Mouse (Mus musculus) thymus, postnatal 14 days (tissue): ENCODE measurements around the gene Gm10644.
A peak's percentile ranks its signal among the peaks of the same experiment; 100 is the strongest.

Experiments
- DNase-seq: peaks from one replicate; pipeline ENCODE4 v3.0.0; 2021

The Gm10644 gene

DNA sequence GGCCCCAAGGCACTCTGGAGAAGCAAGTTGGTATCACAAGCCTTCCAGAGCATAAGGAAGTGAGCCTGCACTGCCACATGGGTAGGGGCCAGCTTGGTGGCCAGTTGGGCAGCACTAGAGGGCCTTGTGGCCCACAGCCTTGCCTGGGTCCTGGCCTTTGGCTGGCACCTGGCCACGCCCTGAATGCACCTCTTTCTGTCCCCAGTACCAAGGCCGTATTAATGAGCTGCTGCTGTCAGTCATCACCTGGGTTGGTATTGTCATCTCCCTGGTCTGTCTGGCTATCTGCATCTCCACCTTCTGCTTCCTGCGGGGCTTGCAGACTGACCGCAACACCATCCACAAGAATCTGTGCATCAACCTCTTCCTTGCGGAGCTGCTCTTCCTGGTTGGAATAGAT lies 20.8 kb downstream of the Gm10644 start:
- no peak for DNase-seq

DNA sequence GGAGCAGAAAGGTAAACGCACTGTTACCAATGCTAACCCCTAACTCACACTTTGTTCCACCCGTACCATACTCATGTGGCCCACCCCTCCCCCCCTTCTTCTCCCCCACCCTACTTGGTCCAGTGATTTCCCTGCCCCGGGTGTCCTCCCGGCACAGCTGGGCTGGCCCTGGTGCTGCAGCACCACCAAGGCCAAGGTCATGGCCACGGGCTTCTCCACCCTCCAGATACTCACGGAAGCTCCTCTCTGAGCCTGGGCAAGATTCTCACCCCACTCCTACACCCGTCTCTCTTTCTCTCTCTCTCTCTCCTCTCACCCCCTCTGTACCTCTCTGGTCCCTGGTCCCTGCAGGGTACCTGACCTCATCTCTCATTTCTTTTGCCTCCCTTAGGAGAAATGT lies 28.7 kb downstream of the Gm10644 start:
- DNase-seq, result no peak

DNA sequence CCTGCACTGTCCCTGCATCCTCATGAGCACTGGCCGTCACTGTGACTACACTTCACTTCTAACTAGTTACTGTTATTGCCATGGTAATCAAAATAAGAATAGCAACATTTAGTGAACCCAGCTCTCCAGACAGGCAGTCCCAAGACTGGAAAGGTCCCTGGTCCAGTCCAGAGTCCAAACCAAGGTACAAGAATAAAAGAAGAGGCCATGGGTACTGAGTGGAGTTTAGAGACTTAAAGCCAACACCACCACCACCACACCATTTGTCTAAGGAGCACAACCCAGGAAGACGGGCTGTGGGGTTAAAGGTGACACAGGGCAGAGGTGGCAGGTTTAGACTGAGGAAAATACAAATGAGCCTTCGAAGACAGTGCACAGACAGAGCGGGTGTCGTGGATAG lies 30.4 kb downstream of the Gm10644 start:
- no peak for DNase-seq

DNA sequence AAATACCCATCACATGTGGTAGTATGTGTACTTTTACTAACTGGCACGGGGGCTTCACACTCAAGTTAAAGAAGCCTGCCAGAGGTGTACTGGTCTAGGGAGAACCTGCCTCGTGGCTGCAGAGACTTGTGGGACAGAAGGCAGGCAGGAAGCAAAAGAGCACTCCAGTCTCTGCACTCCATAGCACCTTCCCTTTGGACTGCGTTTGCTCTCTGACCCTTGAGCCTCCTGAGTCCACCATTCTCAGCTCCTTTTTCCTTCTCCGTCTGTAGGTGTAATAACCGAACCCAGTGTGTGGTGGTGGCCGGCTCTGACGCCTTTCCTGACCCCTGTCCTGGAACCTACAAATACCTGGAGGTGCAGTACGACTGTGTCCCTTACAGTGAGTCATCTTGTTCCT lies 32.3 kb downstream of the Gm10644 start:
- DNase-seq, result no peak

DNA sequence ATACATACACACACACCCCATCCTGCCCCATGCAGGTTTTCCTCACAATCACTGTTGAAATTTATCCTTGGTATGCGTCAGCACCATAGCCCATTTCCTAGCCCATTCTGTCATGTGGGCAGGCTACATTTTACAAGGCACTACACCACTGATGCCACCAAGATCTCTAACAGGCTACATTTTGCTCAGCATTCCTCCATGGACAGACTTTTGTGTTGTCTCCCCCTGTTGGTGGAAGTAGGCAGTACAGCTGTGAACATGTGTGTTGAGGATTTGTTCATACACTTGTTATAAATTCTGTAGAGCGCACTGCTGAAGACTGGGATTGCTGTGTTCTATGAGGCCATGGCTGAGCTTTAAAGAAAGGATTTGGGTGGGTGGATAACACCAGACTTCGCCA lies 33.4 kb downstream of the Gm10644 start:
- DNase-seq, result peak; percentile 80

DNA sequence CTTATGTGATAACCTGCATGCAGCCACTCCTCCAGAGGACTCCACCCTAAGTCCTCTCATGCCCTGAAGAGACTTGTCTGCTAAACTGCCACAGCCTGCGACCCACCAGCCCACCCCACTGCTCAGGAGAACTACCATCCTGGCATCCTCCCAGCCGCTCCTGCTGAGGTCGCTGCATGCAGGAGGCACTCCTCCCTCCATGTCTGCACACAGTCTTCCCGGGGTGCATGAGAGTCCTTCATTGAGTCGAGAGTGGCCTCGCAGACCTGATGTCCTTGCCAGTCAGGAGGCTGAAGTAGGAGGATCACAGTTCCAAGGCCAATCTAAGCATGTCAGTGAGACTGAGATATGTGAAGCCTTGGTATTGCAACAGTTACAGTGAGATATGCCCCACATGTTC lies 37.4 kb downstream of the Gm10644 start:
- DNase-seq, result no peak

DNA sequence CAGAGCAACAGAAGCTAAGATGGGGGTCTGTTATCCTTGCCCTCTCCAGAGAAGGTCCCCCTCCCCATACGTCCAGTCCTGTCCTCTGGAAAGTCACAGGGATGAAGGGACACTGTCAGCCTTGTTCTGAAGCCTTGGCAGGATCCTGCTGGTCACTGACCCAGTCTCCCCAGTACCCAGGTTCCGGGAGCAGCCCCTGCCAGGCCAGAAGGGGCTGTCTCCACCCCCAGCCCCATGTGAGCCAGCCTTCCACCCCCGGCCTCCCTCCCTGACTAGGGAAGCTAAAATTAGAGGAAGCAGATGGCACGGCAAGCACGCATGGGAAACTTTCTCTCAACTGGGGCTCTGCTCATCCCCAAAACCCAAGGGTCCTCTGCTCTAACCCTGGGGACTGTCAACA lies 39.0 kb downstream of the Gm10644 start:
- DNase-seq, result no peak

DNA sequence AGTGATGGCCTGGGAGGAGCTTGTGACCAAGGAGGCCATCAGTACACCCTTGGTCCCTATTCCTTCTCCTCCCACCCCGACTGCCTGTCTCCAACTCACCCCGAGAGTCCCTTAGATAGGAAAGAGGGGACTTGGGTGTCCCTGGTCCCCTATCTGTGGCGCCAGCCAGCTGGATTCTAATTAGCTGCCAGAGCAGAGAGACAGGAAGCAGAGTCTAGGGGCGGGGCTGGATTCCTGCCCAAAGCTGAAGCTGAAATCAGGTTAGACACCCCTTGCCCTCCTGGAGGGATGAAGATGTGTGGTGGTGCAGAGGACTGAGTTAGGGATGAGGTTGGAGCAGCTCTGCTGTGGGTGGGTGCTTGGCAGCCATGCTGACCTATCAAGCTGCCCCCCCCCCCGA lies 40.1 kb downstream of the Gm10644 start:
- DNase-seq, result peak; percentile 19

DNA sequence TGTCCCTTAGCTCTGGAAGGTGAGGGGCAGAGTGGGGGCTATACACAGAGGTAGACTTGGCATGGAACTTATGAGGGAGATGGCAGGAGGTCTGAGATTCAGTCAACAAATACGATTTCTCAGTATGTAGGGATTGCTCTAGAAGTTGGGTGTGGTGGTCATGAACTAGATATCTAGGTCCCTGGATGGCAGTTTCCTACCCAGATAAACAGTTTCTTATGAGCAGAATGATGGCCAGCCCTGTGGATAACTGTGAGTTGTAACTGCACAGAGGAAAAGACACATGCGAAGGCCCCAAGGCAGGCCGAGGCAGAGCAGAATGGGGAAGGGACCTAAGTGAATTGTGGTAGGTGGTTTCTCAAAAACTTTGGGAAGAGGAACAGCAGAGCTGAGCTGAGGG lies 40.8 kb downstream of the Gm10644 start:
- DNase-seq, result no peak

DNA sequence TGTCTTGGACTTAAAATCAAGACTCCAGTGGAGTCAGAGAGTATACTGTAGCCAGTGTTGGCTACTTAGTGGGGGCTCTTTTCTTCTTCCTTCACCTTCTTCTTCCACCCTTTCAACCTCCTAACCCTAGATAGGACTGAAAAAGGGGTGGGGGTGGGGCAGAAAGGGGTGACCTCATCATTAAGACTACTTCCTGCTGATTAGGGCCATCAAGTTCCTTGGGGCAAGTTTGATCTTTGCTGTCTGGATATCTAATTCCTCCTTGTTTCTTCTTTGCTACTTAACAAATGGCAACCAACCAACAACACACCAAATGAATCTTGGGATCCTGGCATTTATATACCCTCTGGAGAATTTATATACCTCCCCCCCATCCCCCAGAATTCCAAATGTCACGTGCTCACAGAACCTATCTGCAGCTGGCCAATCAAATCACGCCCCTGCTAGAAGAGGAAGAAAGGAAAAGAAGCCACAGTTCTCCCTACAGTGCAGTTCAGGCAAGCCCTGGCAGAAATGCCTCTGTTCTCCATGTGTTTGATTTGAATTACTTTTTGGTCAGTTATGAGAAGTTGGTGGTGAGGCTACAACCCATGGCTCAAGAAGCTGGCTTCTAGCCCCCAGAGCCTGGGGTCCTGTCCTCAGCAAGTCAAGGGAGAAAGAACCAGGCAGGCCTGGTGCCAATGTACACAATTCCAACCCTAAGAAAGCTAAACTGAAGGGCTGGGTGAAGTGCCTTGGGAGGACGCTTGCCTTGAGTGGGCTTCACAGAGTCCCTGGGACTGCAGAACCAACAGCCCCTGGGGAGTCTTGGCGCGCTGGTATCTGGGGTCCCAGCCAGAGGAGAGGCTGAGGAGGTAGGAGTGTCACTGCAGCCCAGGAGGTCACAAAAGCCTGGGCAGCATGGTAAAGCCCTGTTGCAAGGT lies 42.9 kb downstream of the Gm10644 start:
- DNase-seq, result no peak

DNA sequence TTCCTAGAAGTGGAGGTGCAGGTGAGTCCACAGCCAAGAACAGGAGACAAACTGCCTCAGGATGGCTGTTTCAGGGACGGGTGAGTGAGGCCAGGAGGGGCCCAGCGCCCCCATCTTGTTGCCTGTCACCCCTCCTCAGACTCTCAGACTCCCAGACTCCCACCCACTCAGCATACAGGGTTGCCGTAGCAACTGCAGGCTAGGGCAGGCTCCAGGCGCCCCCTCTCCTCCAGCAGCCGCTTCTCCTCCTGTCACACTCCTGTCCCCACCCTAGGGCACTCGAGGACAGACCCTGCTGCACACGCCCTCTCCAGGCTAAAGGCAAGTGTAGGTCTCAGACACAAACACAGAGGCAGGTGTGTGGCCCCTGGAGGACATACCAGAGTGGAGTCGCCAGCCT lies 45.7 kb downstream of the Gm10644 start:
- DNase-seq, result no peak

DNA sequence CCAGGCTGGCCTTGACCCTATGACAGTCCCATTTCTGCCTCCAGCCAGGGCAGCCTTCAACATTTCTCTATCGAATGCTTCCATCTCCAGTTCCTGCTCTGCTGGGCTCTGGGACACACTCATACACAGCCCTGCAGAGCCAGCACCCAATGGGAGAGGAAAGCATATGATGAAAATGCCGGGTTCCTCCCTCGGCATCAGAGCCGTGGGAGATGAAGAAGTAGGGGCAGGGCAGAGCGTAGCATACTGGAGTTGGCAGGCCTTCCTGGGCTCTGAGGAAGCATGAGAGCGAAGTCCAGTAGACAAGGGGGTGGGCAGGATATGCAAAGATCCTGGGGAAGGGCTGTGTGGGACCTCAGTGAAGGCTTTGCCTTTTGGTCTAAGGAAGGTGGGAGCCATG lies 46.4 kb downstream of the Gm10644 start:
- DNase-seq, result no peak

DNA sequence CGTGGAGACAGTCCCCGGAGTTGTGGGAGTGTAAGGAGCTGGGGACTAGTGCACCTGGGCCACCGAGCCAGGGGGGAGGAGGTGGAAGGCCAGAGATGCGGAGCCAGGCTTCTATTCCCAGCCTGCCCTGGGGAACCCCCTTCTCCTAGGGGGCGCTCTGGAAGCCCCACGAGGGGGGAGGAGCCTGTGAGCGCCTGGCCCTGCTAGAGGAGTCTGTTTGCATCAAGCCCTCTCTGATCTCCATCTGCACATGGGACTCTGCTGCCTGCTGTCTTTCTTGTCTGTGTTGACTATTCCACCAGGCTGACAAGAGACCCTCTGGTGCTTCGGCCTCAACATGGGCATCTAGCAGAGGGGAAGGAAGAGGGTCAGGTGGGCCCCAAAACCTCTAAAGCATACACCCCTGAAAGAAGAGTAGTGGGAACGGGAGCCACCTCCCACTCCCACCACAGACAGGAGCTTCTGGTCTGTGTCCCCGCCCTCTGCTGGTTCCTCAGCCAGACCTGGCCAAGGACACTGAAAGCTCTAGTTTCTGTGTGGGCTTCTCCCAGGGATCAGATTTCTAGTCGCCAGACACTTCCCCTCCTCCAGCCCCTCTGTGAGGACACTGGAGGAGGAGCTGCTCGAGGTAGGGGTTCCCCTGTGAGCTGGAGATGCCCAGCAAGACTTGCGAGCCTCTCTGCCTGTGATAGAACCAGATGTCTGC lies 51.9 kb downstream of the Gm10644 start:
- DNase-seq, result peak; percentile 71

DNA sequence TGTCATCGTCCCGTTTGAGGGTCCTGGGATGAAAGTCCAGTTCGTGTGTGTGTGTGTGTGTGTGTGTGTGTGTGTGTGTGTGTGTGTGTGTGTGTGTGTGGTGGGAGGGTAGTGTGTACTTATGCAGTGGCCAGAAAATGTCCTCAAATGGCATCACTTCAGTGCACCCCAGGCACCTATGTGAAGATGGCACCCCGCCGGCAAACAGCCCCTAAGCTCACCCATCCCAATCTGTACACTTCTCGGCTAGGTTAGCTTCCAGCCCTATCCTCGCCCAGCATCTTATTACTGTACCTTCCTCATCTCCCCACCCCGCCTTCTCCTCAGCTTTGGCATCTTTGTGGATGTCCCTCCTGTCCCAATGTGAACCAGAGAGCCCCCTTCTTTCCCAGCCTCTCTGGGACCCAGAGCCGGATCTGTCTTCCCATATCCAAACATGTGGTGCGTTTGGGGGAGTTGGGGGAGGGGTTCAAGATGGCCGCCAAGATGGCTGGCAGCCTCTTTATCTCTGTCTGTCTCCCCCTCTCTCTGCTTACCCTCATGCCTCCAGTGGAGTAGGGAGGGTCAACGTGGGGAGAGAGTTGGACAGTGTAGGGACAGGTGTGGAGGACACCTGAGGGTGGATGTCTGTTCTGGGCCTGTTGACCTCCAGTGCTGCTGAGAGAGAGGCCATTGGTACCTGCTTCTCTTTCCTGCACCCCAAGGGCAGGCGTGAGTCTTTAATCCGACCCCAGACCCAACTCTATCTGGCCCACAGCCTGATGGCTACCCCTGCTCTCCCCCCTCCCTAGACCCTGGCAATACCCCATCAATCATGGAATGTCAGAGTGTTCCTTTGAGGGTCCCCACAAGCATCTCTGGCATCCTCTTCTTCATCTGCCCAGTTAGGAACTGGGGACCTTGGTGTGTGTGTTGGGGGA lies 53.2 kb downstream of the Gm10644 start:
- no peak for DNase-seq

DNA sequence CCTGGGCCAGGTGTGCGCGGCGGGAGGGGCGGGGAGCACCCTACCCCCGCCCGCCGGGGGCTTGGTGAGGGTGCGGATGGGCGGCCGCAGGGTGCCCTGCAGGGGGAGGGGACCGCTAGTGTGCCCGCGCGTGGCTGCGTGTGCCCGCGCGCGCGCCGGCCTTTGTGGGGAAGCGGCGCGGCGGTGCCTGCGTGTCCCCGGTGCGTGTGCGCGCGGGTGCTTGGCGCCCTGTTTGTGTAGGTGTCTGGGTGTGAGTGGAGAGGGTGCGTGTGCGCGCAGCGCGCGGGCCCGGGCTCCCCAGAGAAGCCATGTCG lies 54.1 kb downstream of the Gm10644 start:
- DNase-seq, result peak; percentile 64

DNA sequence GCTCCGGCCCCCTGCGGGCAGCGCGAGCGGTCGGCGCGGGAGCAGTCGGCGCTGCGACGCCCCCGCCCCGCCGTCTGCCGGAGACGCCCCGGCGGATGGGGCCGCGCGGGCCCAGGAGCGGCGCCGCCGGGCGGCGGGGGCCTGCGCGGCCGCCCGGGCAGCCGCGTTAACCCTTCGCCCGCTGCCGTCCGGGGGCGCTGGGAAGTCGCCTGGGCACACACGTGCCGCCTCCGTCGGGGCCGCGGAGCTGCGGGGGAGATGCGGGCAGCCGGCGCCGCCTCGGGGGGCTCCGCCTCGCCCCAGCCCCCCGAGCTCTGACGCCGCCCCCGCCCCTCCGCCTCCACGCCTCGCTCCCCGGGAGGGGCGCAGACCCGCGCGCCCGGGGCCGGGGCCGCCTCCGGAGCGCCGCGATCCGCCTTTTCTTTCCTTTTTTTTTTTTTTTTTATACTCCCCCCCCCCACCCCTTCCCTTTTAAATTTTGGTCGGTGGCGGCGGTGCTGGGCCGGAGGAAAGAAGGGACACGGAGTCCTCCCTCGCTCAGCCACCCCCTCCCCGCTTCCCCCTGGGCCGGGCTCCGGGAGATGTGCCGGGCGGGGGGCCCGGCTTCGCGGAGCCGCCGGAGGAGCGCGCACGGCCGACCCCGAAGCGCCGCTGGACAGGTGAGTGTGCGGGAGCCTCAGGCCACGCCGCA lies 54.6 kb downstream of the Gm10644 start:
- DNase-seq, result peak; percentile 57

DNA sequence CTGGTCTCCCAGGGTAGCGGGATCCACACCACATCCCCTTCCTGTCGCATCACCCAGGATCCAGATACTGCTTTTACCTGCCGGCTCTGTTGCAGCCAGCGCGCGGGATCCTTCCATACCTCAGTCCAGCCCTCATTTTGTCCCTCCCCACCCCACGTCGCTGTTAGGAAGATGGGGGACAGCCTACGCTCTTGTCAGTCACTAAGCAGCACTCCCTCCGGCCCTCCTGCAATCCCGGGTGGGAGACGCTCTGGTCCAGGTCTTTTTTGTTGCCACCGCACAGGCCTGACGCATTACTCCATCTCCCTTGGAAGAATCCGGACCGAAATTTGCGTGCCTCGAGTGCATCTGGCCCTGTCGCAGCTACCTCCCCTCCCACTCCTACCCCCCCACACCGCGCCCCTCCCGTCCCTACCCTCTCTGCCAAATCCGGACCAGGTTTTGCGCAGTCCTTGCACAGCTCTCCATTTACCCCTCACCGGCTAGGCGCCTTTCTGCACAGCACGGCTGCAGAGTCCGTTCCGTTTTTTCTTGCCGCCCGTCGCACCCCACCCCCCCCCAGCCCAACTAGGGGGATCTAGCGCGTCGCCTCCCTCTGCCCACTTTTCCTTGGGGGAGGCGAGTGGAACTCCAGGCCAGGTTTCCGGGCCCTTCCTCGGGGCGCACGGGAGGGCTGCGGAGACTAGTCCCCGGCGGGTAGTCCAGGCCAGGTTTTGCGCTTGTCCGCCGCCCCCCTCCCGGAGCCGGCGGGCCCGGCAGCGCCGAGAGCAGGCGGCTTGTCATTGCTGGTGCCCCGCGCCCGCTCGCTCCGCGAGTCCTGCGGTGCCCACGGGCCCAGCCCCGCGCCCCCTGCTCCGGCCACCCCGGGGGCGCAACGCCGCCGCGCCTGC lies 55.4 kb downstream of the Gm10644 start, which contains the start of gene Adgrl1:
Gene Adgrl1 (plus strand): TSS at position 743 of the 890 bp plus-strand sequence.
- peak; percentile 93 for DNase-seq

DNA sequence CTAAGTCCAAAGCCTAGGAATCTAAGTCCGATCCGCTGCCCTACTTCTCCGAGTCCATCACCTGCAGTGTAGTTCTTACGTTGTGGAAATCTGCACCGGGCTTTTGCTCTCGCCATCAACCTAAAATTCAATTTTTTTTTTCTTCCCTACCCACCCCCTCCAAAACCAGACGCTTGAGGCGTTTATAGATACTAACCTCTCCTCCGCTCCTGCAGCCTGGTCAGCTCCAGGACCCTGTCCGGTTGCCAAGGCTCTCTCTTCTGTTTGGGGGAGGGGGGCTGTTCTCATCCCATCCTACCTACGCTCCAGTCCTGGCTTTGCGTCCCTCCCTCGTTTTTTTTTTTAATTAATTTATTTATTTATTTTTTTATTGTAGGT lies 56.0 kb downstream of the Gm10644 start:
- DNase-seq, result peak; percentile 40

DNA sequence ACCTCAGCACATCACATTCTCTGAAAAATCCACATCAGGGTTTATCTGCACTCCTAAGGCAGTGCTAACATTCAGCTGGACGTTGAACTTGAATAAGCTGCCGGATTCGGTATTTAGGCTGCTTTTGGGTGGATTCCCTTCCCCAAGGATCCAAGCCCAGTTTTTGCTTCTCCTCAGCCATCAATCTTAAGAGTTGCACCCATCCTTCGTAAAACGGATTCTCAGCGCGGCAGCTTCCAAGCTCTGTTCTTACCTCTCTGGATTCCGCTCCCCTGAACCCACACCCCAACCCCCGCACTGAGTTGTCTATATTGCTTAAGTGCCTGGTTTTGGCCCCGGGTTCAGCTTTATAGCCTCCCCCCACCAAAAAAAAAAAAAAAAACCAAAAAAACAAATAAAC lies 56.5 kb downstream of the Gm10644 start:
- no peak for DNase-seq

DNA sequence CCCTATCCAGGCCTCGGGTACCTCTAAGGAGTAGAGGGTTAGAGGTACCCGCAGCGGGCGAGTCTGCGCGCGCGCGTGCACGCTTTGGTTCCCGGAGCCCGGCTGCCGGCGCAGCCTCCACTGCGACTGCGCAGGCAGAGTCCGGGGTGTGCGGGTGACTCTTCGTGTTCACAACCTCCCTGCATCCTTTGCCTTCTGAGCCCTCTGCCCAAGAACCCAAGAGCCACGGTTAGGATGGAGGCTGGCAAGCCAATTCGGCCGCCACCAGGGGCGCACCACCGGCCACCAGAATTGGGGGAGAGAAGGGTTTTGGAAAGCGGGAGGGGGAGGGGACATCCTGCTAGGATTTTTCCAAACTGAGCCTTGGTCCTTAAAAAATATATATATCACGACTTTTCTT lies 57.8 kb downstream of the Gm10644 start:
- DNase-seq, result peak; percentile 61

DNA sequence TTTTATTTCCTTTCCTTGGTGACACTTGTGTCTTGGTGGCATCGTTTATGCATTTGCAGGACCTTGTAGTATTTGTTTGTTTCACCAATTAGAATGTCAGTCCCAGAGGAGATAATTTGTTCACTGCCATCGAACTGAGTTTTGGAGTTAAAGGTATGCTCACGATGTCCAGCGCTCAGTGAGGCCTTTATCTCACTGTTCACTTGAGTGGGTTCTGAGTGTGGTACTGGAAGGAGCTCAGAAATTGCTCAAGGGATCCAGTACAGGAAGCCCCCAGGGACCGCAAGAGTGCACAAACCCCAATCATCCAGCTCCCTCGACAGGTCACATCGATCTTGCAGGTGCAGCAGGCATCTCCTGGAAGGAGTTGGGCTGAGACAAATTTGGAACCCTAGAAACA lies 58.5 kb downstream of the Gm10644 start:
- DNase-seq, result no peak

DNA sequence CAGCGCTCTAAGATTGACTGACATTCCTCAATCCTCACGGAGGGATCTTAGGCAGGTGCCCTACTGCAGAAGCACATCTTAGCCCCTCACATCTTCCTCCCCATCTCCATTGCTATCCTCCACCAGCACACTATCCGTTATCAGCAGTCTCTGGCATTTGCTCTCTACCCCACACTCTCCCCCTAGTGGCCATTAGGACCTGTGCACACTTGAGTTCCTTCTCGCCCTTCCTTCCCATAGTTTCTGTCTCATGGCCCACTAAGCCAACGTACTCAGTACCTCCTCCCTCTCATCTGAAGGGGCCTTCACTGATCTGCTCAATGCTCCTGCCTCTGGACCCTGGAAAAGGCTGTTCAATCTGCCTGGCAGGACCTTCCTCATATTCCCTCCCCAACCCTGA lies 59.1 kb downstream of the Gm10644 start:
- peak; percentile 49 for DNase-seq
